ENCODE assay signal across 17 mouse cellular contexts in genomic region chr19:8630249-8630648, GRCm38 (mm10). TPM values are rescaled to one million over a fixed set of nuclear protein-coding genes. Genes with fewer than 3 reads are reported as not detected.
DNase-seq lines count a peak whose midpoint lies in the region; ATAC-seq lines count a peak whose summit lies in the region.
"Had no signal": no experiment of that assay in that cellular context is flagged by ENCODE, and none has a peak within 500 bp of the region (broad histone marks: within the 10 kb centered on the region; RNA-seq: fewer than 3 reads in every experiment).

No protein-coding gene starts in this region.

- H3K4me1 ChIP-seq in kidney, embryonic 14.5 days (ENCODE audit: control insufficient read depth, insufficient read depth, low read length), result no peaks in the 10 kb centered on the region
- no peaks in the 10 kb centered on the region for H3K4me1 ChIP-seq in intestine, embryonic 16.5 days (ENCODE audit: control insufficient read depth, insufficient read depth, low read length)
- H3K4me1 ChIP-seq: embryonic facial prominence, embryonic 15.5 days; limb, embryonic 15.5 days; midbrain, embryonic 10.5 days had no signal

- no peak overlapping the region for H3K27ac ChIP-seq in kidney, embryonic 14.5 days (ENCODE audit: low read depth, low read length)
- H3K27ac ChIP-seq in intestine, embryonic 16.5 days (ENCODE audit: low read length), result no peak overlapping the region
- H3K27ac ChIP-seq: embryonic facial prominence, embryonic 15.5 days; limb, embryonic 15.5 days; midbrain, embryonic 10.5 days had no signal

- H3K36me3 ChIP-seq in kidney, embryonic 14.5 days (ENCODE audit: control insufficient read depth, insufficient read depth, low read length), result no peaks in the 10 kb centered on the region
- H3K36me3 ChIP-seq in intestine, embryonic 16.5 days (ENCODE audit: control insufficient read depth, insufficient read depth, low read length), result no peaks in the 10 kb centered on the region
- H3K36me3 ChIP-seq: embryonic facial prominence, embryonic 15.5 days; limb, embryonic 15.5 days; midbrain, embryonic 10.5 days had no signal

- 66% methylated on average over 2 of the region's 2 CpGs for WGBS in kidney, embryonic 14.5 days
- WGBS in intestine, embryonic 16.5 days, result 57% methylated on average over 2 of the region's 2 CpGs

- ATAC-seq in kidney, embryonic 14.5 days (ENCODE audit: low FRiP score, low TSS enrichment), result no peak
- ATAC-seq in intestine, embryonic 16.5 days, result no peak
- ATAC-seq: CD4-positive, CD25-positive, alpha-beta regulatory T cell, adult 4 months had no signal

- no peaks in the 10 kb centered on the region for H3K9me3 ChIP-seq in kidney, embryonic 14.5 days (ENCODE audit: control insufficient read depth, low read length)
- no peaks in the 10 kb centered on the region for H3K9me3 ChIP-seq in intestine, embryonic 16.5 days (ENCODE audit: control insufficient read depth, low read length)
- H3K9me3 ChIP-seq: embryonic facial prominence, embryonic 15.5 days; limb, embryonic 15.5 days; midbrain, embryonic 10.5 days had no signal

- H3K4me2 ChIP-seq in kidney, embryonic 14.5 days (replicated peaks; ENCODE audit: low read depth, low read length), result no peak overlapping the region
- H3K4me2 ChIP-seq in intestine, embryonic 16.5 days (ENCODE audit: low read depth, low read length), result no peak overlapping the region
- H3K4me2 ChIP-seq: embryonic facial prominence, embryonic 15.5 days; limb, embryonic 15.5 days had no signal

- no peaks in the 10 kb centered on the region for H3K27me3 ChIP-seq in kidney, embryonic 14.5 days (ENCODE audit: control insufficient read depth, insufficient read depth, low read length)
- H3K27me3 ChIP-seq in intestine, embryonic 16.5 days (replicated peaks; ENCODE audit: control insufficient read depth, insufficient read depth, low read length), result no peaks in the 10 kb centered on the region
- H3K27me3 ChIP-seq: embryonic facial prominence, embryonic 15.5 days; limb, embryonic 15.5 days had no signal

- H3K9ac ChIP-seq in kidney, embryonic 14.5 days (ENCODE audit: low read depth, low read length), result no peak overlapping the region
- H3K9ac ChIP-seq in intestine, embryonic 16.5 days (ENCODE audit: low read depth, low read length), result no peak overlapping the region
- H3K9ac ChIP-seq: embryonic facial prominence, embryonic 15.5 days; limb, embryonic 15.5 days had no signal

- H3K4me3 ChIP-seq in kidney, embryonic 14.5 days (ENCODE audit: low read length), result no peak overlapping the region
- no peak overlapping the region for H3K4me3 ChIP-seq in intestine, embryonic 16.5 days (ENCODE audit: low read length)
- H3K4me3 ChIP-seq: embryonic facial prominence, embryonic 15.5 days; limb, embryonic 15.5 days; midbrain, embryonic 10.5 days had no signal

- peak; percentile 78 for DNase-seq in kidney, adult 11 months
- peak; percentile 60 for DNase-seq in embryo, embryonic 10.5 days (ENCODE audit: low spot score)
- DNase-seq in embryo, embryonic 9.5 days (ENCODE audit: extremely low spot score), result peak; percentile 4
- peak; percentile 61 for DNase-seq in kidney, postnatal 14 days
- no peak for DNase-seq in cerebellum, adult 9-10 months
- DNase-seq: adrenal gland, postnatal 14 days; cerebellum, adult 8-10 months; gastrocnemius, postnatal 25 days; lung, postnatal 14 days had no signal

RNA-seq across cellular contexts. Expression of gene Slc22a6, which starts 12.4 kb away (rescaled TPM):
- 1.2 and 3.2 TPM in 2 replicates for polyA plus RNA-seq in kidney, embryonic 14.5 days (2014; fragmentation: Nextera tagmentation; extraction: Ambion mirVana)
- not detected in 2 replicates for polyA plus RNA-seq in intestine, embryonic 16.5 days (2015; fragmentation: Nextera tagmentation; extraction: Ambion mirVana)
- polyA plus RNA-seq: CD4-positive, CD25-positive, alpha-beta regulatory T cell, adult 4 months; small intestine, adult 2 months; thymus, postnatal 0 days had no signal

RNA-seq across cellular contexts. Expression of gene Chrm1, which starts 33.3 kb away (rescaled TPM):
- polyA plus RNA-seq in kidney, embryonic 14.5 days (2014; fragmentation: Nextera tagmentation; extraction: Ambion mirVana), result 0.13 TPM in 1 of 2 replicates, not detected in the other
- 1.2 TPM in 2 replicates for polyA plus RNA-seq in intestine, embryonic 16.5 days (2015; fragmentation: Nextera tagmentation; extraction: Ambion mirVana)
- polyA plus RNA-seq: CD4-positive, CD25-positive, alpha-beta regulatory T cell, adult 4 months; midbrain, embryonic 10.5 days had no signal

RNA-seq across cellular contexts. Expression of gene Slc22a8, which starts 39.2 kb away (rescaled TPM):
- 1.7 and 3.9 TPM in 2 replicates for polyA plus RNA-seq in kidney, embryonic 14.5 days (2014; fragmentation: Nextera tagmentation; extraction: Ambion mirVana)
- polyA plus RNA-seq in intestine, embryonic 16.5 days (2015; fragmentation: Nextera tagmentation; extraction: Ambion mirVana), result 0.04 and 0.05 TPM in 2 replicates
- polyA plus RNA-seq: small intestine, adult 2 months had no signal
